Mouse (Mus musculus): ENCODE data around the gene Gnb4.

Gnb4 gene

DNA sequence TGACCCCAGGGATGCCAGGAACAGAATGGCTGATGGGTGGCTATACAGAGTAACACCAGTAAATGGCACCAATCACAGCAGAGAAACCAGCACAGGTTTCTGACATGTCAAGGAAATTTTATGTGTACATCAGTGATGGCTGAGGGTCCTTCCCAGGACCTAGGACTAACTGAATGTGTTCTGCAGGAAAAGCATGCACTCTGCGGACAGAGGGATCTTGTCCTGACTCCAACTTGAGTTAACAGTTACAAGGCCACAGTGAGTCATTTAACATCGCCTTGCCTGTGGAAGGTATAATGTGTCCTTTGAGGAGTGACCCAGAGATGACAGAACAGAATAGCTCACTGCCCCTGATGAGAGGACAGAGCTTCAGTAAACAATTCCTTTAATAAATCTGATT is 1.6 kb downstream of the Gnb4 start:
- DNase-seq (ENCODE audit: low read depth, low spot score): no peak

DNA sequence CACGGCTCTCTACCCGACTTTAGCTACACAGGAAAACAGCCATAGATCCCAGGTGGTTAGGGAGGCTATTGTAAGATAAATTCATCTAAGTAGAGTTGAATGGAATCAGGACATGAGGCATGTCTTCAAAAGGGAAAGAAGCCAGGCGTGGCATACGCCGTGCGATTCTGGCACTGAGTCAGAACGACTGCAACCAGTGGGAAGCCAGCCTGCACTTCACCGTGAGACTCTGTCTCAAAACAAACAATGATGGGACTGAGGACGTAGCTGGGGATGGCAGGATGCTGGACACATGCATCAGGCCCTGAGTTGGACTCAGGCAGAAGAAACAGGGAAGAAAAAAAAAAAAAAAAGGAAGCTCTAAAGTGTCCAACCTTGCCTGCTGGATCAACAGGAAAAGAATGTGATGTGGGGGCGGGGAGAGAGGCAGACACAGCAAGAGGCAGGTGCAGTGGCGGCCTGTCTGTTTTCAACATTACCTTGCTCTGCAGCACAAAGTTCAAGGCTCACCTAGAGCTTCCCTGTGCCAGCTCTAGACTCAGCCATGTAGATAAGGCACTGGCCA is 4.7 kb downstream of the Gnb4 start:
- DNase-seq (ENCODE audit: low read depth, low spot score): no peak

DNA sequence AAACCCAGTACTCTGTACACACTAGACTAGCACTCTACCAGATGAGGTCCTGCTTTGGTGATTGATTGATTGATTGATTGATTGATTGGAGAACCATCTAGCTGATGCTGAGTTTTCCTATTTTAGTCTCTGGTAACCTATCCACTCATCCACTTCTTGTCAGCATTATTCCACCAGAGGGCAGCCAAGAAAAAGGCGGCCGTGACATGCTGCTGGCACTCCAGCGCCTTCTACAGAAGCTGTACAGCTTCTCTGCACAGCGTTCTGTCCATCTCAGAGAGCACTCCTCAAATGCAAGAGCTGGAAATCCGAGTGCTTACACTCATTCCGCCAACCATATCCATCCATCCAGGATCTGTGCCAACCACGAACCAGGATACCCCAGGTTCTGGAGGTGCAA is 5.8 kb downstream of the Gnb4 start:
- peak; percentile 34 for DNase-seq (ENCODE audit: low read depth, low spot score)

DNA sequence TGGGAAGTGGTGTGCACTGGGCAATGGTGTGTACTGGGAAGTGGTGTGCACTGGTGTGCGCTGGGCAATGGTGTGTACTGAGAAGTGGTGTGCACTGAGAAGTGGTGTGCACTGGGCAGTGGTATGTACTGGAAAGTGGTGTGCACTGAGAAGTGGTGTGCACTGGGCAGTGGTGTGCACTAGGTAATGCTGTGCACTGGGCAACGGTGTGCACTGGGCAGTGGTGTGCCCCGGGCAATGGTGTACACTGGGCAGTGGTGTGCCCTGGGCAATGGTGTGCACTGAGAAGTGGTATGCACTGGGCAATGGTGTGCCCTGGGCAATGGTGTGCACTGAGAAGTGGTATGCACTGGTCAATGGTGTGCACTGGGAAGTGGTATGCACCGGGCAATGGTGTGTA is 7.2 kb downstream of the Gnb4 start:
- no peak for DNase-seq (ENCODE audit: low read depth, low spot score)

DNA sequence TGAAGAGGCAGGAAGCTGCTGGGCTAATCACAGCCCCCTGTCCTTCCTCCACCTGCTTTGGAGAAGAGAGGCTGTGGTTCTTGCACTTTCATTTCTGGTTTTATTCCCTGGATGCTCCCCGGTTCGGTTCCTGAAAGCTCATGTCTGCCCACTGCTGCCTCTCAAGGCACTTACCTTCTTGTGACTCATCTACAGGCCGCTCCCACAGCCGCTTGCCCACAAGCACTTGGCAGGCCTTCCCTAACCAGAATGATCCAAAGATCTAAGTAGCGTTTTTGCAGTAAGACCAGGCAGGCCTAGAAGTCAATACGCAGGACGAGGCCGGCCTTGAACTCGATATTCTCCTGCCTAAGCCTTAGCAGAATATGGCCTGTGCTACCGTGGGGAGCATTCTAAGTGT is 15.3 kb downstream of the Gnb4 start:
- DNase-seq (ENCODE audit: low read depth, low spot score): no peak

DNA sequence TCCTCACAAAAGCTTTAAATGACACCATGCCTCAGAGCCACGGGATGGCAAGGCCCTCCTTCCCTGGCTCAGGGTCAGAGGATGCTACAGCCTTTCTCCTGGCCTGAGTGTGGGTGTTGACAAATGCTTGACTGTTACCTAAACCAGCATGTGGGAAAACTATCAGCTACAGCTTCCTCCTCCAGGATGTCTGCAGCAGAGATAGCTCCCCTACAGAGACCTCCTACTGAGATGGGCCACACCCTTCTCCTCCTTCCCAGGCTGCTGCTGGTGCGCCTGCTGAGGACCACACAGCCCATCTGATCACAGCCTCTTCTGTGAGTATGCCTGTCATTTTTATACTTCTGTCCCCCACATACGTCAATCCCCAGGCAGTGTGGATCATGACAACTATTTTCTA is 17.1 kb downstream of the Gnb4 start:
- no peak for DNase-seq (ENCODE audit: low read depth, low spot score)

DNA sequence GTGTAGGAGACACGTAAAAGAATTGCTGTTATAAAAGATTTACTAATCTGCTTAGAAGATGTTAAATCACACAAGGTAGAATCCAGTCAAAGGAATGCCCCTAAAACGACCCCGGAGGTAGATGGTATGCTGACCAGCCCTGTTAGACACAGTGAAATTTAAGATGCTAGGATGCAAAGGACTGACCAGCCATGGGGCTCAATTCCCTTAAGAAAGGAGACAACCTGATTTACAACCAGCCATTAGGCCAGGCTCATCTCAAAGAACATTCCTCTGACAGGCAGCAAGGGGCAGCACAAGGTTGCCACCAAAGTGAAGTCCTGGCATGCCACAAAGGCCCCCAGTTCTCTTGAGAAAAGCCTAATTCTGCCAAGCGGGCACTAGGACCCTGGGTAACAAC is 21.3 kb downstream of the Gnb4 start:
- DNase-seq (ENCODE audit: low read depth, low spot score): no peak

DNA sequence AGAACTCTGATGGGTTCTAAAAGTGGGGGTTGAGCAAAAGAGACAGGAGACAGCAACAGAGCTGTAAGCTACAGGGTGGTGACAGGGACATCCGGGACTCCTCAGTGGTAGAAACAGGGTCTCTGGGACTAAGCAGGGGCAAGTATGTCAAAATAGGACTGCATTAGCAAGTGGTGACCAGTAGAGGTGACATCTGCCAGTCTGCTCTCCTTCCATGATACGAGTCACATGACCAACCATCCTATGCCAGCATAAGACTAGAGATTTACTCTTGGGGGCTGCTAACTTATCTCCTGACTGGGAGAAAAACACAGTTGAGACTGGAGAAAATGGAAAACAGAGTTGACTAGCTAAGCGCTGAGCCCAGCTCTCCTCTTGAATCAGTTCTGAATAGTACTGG is 30.1 kb downstream of the Gnb4 start:
- no peak for DNase-seq (ENCODE audit: low read depth, low spot score)

DNA sequence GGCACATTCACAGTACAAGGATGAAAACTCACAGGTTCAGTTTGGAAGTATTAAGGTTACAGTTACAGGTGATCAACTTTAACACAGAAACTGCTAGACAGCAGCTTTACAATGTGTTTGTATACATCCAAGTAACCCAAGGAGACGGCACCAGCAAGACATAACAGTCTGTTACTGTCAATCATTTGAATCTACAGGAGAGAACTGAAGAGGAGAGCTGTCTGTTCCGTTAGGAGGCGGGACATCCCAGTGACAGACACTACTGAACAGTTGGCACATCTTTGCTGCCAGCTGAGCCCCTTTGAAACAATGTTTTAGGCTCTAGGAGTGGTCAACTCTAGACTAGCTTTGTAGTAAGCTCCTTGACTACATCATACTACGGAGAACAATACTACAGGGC is 32.9 kb downstream of the Gnb4 start:
- DNase-seq (ENCODE audit: low read depth, low spot score): no peak

DNA sequence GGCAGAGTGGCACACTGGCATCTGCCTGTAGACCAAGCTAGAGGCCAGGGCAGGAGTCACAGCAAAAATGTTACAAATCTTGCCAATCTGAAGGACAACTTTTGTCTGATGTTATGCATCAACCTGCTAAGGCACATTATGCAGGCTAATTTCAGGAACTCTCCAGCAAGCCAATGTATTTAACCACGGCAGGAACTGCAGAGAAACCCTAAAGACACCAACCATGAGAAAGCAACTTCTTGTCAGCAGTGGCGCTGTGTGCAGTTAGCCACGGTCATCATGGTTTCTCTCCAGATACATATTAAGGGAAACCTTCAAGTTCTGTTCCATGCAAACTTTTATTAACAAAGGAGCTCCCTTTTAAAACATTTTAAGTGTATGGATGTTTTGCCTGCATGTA is 34.5 kb downstream of the Gnb4 start:
- no peak for DNase-seq (ENCODE audit: low read depth, low spot score)

DNA sequence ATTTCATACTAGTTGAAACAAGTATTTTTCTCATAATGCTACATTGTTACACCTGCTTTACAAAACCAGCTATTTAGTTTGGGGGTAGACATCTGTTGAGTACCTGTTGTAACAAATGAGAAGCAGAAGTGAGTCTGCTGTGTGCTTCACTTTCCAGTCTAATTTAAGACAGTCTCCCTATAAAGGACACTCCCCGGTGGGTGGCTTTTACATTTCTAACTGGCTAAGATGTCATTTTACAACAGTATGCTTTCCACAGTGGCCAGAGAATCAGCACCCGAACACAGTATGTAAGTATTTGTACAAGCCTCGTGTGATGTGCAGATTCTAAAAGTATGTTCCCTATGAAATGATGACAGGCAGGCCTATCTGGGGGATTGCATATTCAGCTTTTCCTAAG is 35.6 kb downstream of the Gnb4 start:
- no peak for DNase-seq (ENCODE audit: low read depth, low spot score)

DNA sequence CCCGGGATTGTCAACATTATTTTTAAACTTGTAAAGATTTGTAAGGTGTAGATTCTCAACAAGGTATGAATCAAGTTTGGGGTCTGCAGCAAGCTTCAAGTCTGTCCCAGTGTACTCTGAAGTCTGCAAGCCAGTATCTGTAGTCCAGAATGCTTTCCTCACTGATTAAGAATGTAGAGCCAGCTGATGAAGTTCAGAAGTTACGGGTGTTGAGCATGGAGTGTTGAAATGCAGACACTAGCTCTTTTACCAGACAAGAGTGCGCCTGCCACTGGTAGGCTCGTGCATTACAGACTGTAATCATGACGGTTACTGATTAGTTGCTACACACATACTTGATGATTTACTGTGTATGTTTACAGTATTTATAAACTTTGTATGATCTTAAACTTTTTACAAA is 37.6 kb downstream of the Gnb4 start:
- no peak for DNase-seq (ENCODE audit: low read depth, low spot score)

DNA sequence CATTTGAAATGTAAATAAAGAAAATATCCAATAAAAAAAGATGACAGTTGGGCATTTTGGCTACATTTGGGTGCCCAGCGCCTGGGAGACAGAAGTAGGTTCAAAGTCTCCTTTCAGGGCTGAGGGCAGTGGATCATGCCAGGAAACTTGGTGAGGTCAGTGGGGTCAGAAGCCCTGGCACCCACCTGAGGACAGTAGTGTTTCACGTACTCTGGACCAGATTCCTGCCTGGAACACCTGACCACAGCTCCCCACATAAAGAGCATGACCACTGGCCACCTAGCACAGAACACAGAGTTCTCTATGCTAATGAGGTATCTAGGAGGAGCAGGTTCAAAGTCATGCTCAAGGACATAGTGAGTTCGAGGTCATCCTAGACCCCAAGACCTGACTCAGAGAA is 41.2 kb downstream of the Gnb4 start:
- DNase-seq (ENCODE audit: low read depth, low spot score): no peak

DNA sequence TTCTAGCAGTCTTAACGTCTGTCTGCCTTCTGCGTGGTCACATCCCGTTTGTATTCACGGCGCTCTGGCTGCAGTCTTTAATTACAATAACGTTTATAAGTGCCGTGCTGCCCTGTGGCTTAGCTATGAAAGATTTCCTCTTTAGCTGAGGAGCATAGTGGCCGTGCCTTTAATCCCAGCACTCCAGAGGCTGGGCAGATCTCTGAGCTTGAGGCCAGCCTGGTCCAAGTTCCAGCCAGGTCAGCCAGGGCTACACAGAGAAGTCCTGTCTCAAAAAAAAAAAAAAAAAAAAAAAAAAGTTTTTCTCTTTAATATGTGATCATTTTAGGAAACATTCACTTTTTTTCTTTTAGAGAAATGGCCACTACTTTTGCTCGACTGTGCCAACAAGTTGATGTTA is 42.5 kb downstream of the Gnb4 start:
- no peak for DNase-seq (ENCODE audit: low read depth, low spot score)

DNA sequence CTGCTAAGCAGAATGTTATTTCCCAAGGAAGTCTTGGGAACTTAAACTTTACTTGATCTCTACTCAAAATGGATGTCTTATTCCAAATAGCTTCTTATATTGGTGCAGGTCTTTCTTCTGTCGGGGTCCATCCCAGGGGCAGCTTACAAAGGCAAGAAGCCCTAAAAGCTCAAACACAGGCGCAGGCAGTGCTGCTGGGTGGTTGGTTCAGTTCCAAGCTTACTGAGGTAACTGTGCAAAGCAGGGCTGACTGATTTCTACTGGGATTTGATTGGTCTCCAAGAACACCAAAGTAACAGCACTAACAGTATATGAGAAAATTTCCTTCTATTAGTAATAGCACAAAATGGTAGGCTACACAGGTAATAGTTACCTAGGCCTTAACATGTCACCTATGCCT is 43.3 kb downstream of the Gnb4 start:
- no peak for DNase-seq (ENCODE audit: low read depth, low spot score)

DNA sequence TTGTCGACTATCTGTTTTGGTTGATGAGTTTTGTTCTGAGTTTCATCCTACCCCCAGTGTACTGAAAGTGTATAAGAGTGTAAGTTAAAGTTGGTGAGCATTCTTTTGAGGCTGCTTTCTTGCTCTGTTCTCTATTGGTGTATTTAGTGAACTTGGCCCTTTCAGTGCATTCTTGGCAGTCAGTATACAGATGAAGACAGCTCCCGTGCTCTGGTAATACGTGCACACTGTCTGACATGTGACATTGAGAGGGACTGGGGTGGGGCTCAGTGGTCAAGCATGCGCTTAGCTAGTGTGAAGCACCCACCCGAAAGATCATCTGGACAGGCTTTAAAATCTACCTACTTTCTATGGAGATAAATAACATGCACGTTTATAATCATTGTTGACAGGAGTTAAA is 53.0 kb downstream of the Gnb4 start:
- no peak for DNase-seq (ENCODE audit: low read depth, low spot score)

DNA sequence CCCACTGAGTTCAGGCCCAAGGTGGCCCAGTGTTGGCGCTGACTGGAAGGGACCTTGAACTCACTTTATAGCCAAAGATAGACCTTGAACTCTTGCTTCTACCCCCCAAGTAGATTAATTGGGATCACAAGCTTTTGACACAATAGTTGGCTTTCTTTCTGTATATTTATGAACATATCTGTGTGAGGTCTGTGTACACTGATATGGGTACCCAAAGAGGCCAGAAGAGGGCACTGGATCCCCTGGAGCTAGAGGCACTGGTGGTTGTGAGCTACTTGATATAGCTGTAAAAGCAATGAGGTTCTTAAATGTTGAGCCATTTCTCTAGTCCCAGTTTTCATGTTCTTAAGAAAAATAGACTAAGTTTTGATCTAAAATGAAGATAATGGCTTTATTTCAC is 63.3 kb downstream of the Gnb4 start:
- DNase-seq (ENCODE audit: low read depth, low spot score): no peak

DNA sequence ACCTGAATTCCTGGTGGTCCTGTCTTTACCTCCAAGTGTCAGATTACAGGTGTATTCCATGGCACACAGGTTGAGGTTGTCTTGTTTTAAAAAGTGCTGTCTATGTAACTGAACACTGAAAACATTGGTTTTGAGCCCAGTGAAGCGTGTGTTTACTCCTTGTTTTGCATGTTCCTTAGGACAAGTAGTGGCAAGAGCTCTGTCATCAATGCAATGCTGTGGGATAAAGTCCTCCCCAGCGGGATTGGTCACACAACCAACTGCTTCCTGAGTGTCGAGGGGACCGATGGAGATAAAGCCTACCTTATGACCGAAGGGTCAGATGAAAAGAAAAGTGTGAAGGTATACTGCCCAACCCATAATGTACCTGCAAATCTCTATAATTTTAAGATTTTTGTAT is 78.3 kb downstream of the Gnb4 start:
- no peak for DNase-seq (ENCODE audit: low read depth, low spot score)

DNA sequence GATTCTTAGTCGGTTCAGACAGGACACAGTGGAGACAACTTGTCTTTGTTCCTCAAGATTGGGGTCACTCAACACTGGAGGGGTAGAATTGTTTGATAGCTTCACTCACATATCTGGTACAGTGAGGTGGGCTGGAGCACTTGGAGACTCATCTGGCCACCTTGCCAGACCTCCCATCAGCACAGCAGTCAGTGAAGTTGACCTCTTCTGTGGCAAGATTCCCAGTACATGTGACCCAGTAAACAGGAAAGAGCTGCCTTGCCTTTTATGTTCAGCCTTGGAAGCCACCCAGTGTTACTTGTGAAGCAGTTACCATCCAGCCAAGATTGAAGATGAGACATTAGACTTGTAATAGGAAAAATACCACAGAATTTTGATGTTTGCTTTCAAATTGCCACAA is 78.8 kb downstream of the Gnb4 start:
- peak; percentile 22 for DNase-seq (ENCODE audit: low read depth, low spot score)

DNA sequence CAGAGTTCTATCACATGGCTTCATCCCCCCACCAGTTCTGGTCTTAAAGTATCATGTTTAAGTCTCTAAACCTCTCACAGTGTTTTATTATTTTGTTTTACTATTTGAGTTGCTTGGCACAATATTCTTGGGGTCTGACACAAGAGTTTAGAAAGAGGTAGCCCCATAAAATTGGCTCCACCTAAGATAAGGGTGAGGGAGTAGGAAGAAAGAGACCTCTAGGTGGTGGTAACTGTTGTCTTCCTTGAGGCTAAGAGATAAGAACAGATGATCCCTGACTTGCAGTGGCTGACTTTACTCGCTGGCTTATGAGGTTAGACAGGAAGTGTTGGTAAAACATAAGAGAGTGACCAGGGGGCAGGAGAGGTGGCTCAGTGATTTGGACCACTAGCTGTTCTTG is 80.7 kb downstream of the Gnb4 start:
- no peak for DNase-seq (ENCODE audit: low read depth, low spot score)

Measured in brain, embryonic 18.5 days (tissue).